Mouse (Mus musculus): ENCODE data around the gene Klf7.

- no peak for TF ChIP-seq ZC3H11A (IDR thresholded peaks at IDR 0.05; ENCODE audit: borderline replicate concordance, low read depth, low read length)
- TF ChIP-seq HCFC1 (IDR thresholded peaks at IDR 0.05; ENCODE audit: borderline replicate concordance, insufficient read depth, low read length), result no peak
Observed at GRCm38 (mm10) chr1:63999481-63999880, 122.6 kb downstream of the Klf7 start.

Data from ES-E14 (cell line).